Mouse (Mus musculus): ENCODE data around the gene Ntn4.

The Ntn4 gene

DNA sequence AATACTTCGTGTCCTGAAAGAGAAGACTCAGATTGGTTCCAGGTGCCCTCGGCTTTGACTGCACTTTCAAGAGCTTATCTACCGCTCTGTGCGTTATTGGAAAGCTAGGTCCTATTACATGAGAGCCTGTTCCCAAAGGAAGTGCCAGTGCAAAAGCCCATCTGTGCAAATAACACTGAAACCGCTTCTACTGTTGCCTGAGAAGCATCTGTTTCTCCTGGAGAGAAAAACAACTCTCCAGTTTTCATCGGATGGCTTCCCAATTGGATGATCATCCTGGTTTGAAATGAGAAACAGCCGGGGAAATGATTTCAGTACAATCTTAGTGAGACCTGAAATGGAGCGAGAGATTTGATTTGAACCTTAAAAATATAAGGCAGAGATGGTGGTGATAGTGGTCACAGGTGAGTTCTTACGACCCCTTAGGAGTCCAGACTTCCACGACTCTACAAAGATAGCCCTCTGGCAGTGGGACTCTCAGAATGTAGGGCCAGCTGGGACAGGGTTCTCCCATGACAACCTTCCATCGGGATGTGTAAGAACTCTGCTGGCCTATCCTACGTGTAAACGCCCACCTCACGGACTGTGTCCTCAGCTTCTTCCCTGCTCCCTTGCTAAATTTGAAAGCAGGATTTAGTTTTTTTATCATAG lies 101.1 kb downstream of the Ntn4 start:
- no peak for DNase-seq

DNA sequence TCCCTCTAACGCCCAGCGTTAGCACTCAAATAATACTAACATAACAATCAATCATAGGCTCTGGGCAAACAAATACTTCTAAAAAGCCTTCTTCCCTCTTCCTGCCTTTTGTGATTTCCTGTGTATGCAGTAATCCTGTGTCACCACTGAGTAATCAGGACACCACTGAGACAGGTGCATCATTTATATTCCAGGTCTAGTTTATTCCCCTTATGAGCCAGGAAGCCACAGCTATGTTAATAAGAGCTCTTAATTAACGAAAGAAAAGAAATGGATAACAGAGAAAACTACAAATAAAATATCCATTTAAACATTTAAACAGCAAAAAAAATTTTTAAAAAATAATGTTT lies 101.6 kb downstream of the Ntn4 start:
- no peak for DNase-seq

DNA sequence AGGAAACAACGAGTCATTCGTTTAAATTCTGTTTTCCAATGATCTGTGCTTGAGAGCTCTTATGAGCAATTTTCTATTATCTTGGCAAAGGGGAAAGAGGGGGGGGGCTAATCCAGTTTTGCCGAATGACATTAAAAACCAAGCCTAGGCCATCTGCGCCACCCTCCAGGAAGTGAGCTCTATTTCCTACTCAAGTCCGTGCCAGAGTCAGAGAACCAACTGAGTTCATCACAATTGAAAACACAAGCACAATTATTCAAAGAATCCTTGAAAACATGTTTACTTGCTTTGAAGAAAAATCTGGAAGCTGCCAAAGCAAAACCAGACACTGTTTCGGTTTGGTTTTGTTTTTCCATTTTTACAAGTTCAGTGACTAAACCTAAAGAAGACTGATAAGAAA lies 102.1 kb downstream of the Ntn4 start:
- DNase-seq: peak; percentile 13

DNA sequence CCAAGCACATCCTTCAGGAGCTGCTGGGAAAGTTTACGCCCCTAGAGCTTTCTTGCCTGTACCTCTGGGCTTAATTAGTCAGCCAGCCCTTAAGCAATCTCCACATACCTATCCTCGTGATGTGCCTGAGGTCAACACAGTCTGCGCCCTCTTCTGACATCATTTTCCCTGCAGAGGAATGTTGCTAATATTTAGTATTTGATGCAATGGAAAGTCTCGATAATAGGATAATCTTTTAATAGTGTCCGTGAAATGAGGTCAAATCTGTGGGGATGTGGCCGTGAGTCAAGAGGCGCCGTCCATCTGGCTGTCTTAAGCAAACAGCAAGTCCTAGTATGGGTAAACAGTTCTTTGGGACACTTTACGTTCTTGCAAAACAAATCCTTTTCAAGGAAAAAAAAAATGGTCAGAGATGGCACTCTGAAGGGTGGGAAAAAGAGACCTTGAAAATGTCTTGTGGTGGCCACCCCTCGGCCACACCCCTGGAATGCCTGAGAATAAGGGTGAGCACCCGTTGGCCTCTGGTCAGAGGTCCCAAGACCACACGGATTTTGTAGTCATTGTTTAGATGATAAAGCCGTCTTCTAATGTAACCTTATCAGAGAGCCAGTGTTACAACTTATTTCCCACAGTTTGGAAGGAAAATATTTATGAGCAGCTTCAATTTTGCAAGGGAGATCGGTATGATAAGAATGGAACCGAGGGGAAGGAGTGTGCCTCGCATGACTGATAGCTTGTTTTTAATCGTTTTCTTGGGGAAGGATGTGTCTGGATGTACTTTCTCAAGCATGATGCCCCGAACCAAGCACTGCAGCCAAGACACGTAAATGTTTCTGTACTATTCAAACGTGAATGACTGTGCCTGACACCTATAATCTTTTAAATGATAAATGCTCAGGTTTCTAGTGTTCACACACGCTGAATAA lies 109.0 kb downstream of the Ntn4 start:
- no peak for DNase-seq

DNA sequence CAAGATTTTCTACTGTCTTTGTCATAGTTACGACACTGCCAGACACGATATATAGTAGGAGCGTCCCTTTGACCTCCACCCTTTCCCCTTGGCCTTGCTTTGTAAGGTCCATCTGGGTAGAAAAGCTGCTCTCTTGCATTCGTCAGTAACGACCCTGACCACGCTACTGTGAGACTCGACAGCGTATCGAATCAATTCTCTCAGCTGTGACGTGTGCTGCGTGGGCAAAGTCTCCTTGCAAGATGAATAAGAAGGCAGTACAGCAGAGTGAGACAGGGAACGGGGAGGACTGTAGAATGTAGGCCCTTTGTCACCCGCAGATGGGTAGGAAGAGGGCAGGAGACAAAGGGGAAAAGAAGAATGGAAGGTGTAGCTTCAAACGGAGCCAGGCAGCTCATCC lies 110.8 kb downstream of the Ntn4 start:
- no peak for DNase-seq

DNA sequence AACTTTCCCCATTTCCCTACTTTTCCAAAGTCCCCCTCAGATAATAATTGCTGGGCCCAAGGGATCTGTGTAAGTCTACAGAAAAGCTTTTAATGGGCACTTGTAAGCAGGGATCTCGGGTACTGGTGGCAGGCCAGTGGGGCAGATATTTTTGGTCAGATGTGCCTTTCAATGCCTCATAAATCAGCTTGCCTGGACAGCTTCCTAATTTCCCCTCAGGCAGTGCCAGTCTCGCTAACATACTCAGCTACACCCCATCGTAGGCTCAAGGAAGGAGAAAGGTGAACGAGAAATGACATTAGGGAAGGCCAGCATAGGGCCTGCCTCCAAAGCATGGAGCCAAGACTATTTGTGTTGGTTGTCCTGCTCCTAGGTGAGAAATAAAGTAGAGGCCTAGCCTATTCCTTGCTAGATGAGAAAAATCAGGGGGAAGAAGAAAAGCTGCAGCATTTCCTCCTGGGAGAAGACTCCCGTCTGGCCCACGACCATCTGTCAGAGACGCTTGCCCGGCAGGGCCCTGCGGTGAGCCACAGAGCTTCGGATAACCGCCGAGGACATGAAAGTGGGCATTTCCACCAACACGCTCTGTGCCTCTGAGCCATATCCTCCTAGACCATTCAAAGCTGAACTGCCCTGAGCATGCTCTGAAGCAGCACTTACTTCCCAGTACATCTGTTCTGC lies 113.4 kb downstream of the Ntn4 start:
- DNase-seq: no peak

DNA sequence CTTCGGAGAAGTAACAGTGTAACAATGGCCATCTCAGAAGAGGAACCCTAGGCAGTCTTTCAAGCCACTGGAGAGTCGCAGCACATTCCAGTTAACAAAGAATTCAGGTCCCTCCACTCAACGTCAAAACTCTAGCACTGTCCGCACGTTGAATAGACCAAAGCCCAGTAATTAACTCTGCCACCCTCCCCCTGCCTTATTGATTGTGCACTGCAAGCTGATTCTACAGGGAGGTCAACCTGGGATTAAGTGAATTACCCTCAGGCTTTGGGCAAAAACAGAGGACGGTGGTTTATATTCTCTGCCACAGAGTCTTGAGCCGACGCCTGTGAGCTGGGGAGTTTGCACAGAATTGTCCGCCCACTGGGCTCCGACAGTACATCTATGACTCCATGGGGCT lies 115.7 kb downstream of the Ntn4 start:
- no peak for DNase-seq

DNA sequence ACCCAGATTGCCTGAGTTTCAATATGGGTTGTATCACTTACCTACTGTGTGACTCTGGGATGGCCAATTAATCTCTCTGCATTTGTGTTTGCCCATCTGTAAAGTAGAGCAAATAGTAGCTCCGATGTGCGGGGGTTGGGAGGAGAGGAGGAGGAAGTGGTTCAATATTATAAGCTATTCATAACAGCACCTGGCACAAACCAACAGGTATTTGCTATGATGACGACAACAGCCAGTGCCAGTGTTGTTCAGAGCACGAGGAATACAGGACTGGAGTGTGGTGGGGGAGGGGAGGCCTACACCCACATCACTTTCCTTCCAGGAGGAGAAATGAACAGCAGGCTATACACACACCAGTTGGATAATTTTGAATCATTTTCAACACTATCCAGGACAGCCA lies 119.2 kb downstream of the Ntn4 start:
- DNase-seq: no peak

DNA sequence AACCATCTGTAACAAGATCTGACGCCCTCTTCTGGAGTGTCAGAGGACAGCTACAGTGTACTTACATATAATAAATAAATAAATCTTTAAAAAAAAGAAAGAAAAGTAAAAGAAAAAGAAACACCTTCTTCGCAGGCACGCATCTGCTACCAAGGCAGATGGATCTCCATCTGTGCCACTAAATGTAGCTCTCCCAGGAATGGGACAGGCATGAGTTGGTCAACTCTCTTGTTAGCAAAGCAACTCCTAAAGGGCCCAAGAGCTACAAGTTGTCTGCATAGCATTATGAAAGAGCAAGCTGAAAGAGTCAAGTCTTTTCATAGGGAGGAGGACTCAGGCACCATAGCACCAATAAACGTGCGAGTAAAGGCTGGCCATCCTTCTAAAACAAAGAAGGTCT lies 119.9 kb downstream of the Ntn4 start:
- no peak for DNase-seq

DNA sequence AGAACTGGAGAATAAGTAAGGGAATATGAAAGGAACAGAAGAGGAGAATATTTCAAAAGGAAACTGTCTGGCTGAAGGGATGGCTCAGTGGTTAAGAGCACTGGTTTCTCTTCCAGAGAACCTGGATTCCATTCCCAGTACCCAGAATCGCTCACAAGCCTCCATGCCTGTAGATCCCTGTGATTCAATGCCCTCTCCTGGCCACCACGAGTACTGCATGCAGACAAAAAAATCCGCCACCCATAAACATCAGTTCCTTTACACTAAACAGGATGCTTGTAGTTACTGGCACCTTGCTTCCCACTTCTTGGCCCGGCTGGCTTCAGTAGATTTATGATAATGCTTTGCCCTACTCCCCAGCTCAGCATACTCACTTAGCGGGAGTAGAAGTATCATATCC lies 122.6 kb downstream of the Ntn4 start:
- peak; percentile 55 for DNase-seq

DNA sequence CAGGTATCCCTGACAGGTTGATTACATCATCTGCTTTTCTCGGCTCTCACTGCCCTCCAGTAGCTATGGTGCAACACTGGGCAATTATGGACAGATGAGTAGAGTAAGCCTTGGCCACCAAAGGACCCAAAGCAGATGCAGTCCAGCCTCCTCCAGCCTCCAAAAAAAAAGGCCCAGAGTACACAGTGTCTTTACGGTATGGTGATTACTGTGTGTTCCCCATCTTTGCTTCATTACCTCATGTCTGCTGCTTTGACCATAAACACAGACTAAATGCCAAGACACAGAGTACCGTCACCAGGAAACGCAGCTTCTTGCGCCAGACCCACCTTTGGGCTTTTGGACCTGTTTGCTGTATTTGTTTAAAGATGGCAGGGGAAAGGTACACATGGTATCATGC lies 125.7 kb downstream of the Ntn4 start:
- no peak for DNase-seq

DNA sequence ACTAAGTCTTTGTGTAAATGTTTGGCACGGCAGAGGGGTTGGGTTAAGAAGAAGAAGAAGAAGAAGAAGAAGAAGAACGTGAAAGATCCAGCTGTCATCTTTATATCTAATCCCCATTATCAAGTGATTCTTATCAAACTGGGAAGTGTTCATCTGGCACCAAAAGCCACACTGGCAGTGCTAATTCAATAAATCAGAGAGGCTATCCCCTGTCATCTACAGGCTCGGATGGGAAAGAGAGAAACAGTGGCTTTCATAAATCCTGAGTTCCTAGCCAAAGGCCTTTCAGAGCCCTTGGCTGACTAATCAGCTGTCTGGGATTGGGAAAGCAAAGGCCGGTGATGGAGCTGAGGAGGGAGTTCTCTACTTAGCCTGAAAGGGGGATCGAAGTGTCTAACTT lies 126.8 kb downstream of the Ntn4 start:
- no peak for DNase-seq

DNA sequence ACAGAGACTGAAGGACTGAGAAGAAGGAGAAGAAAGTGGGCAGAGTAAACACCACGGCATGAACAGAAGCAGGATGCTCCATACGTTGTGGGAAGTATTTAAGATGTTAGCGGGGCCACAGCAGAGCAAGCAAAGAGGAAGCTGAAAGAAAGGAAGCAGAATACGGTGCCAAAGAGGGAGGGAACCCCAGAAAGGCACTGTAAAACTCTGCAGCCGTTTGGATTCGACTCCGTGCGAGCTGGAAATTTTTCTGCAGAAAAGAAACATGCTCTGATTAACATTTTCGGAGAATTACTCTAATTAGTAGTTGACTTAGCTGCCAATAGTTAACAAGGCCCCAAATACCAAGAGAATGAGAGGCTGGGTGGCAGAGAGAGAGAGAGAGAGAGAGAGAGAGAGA lies 127.7 kb downstream of the Ntn4 start:
- DNase-seq: peak; percentile 17

DNA sequence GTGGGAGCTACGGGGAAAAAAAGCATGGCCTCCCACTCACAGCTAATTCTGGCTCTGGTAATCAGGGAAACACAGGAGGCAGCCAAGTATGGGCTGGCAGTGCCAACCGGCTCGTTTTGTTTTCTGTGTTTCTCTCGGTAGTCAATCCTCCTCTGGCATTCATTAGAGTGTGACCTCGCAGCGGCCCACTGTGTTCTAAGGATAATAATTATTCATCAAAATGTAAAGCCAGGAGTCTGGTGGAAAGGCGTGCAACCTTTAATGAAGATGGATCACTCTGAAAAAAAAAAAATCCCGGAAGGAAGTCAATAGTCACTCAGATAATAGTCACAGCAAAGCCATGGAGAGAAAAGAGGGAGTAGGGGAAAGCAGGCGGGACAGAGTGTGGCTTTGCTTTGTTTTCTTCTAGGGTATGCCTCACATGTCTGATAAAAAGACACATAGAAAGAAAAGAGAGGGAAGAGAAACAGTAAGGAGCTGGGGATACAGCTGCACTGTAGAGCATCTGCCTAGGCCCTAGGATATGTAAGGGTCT lies 131.5 kb downstream of the Ntn4 start:
- peak; percentile 27 for DNase-seq

DNA sequence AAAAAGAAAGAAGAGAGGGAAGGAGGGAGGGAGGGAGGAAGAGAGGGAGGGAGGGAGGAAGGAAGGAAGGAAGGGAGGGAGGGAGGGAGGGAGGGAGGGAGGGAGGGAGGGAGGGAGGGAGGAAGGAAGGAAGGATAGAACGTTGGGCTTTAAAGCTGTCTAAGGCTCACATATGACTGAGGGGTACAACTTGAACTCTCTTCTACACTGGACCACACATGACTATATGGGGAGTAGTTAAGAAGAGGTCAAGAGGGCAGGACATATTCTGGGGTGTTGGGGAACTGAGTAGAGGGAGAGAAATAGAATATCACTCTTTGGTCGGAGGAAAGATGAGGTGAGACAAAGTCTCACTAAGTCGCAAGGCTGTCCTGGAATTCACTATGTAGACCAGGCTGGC lies 132.0 kb downstream of the Ntn4 start:
- DNase-seq: no peak

DNA sequence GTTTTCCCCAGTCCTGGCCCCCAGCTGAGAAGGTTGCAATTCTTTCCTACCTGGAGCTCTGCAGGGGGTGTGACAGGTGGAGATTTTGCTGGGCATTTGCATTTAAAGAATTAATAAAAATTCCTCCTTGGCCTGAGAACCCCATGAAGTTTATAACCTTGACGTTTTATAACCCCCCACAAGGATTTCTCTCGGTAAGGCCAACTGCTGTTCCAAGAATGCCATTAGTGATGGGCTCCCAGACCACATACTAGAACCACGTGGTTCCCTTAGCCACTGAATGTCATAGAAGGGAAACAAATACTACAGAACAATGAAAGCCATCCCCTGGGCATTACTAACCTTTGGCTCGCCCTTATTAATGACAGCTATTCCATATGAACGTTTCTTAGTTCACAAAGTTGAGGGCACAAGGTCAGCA lies 136.3 kb downstream of the Ntn4 start:
- DNase-seq: peak; percentile 43

DNA sequence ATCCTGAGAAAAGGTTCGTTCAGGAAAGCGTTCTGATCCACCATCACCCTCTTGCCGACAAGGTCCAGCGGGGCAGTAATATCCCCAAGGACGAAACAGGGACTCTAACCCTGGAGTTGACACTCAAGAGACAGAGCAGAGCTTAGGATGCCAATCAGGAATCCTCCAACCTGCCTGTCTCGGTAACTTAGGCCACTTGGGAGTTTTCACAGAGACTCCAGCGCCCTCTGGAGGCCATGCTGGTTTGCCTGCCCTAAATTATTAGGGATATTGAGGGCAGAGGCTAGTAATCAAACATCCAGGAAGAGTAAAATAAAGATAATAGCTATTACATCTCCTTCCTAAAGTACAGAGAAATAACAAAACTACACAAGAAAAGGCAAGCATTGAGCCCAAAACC lies 136.9 kb downstream of the Ntn4 start:
- peak; percentile 79 for DNase-seq

DNA sequence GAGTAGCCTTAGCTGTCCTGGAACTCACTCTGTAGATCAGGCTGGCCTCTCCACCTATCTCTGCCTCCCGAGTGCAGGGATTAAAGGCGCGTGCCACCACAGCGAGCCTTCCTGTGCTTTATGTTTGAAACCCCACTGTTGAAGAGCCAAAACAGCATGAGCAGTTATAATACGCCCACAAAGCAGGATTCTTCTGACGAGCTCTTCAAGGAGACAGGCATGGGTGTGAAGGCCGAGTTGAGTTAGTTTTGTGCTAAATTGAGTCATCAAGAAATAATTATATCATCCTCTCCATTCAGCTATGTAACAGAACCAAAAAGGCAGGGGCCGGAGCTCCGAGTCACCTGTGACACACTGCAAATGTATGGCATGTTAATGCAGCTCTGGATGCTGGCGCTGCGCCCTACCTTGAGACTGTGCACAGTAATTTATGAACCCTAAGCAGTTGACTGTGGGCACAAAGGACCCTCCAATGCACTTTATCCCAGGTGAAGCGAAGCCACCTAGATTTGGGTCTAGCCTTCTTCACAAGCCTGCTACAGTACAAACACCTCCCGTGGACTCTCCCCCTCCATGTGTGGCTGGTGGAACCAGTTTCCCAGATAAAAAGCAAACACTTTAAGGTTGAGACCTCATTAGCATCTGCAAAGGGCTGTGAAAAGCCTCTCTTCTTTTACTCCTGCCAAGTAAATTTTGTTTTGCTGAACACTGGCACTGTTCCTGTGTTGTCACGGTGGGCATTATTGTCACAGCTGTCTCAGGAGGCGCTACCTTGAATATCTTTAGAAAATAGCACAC lies 142.9 kb downstream of the Ntn4 start:
- no peak for DNase-seq

Data from kidney, postnatal 10 days (tissue).